Mouse (Mus musculus) kidney, embryonic 14.5 days (tissue): ENCODE results near the gene Dusp3. TPM values are rescaled to one million over a fixed set of nuclear protein-coding genes. Genes with fewer than 3 reads are reported as not detected.
A peak's percentile ranks its signal among the peaks of the same experiment; 100 is the strongest.

Source experiments
- ATAC-seq: fragments of 200-750 bp; cut with Nextera tagmentation; 2 replicates; pipeline ENCODE4 v1.8.0; 2017; ENCODE audit warnings: moderate number of reproducible peaks, mild to moderate bottlenecking, moderate TSS enrichment, moderate library complexity; ENCODE audit not compliant: low FRiP score, low TSS enrichment
- H3K27ac ChIP-seq: fragments of 300-500 bp; sonication (generic); 2 replicates; pipeline ENCODE4 v1.5.1; 2014; ENCODE audit warnings: low read depth, mild to moderate bottlenecking, low read length, moderate library complexity, mixed read lengths
- H3K27me3 ChIP-seq: fragments of 300-500 bp; sonication (generic); 2 replicates; pipeline ENCODE4 v1.6.1; 2014; ENCODE audit warnings: mild to moderate bottlenecking, low read length; ENCODE audit not compliant: control insufficient read depth, insufficient read depth
- H3K36me3 ChIP-seq: fragments of 300-500 bp; sonication (generic); 2 replicates; pipeline ENCODE4 v1.6.1; 2014; ENCODE audit warnings: low read length, mixed read lengths; ENCODE audit not compliant: control insufficient read depth, insufficient read depth
- H3K4me1 ChIP-seq: fragments of 300-500 bp; sonication (generic); 2 replicates; pipeline ENCODE4 v1.6.1; 2014; ENCODE audit warnings: low read length, mixed read lengths; ENCODE audit not compliant: control insufficient read depth, insufficient read depth
- H3K4me2 ChIP-seq: fragments of 300-500 bp; sonication (generic); replicated peaks from 2 replicates; pipeline ENCODE4 v1.6.1; 2014; ENCODE audit warnings: low read depth, mild to moderate bottlenecking, low read length
- H3K4me3 ChIP-seq: fragments of 300-500 bp; sonication (generic); 2 replicates; pipeline ENCODE4 v1.5.1; 2014; ENCODE audit warnings: mild to moderate bottlenecking, low read length
- H3K9ac ChIP-seq: fragments of 300-500 bp; sonication (generic); 2 replicates; pipeline ENCODE4 v1.6.1; 2014; ENCODE audit warnings: low read depth, mild to moderate bottlenecking, low read length, moderate library complexity
- H3K9me3 ChIP-seq: fragments of 300-500 bp; sonication (generic); 2 replicates; pipeline ENCODE4 v1.6.1; 2016; ENCODE audit warnings: low read length; ENCODE audit not compliant: control insufficient read depth
- WGBS: fragments of 180-500 bp; shearing (Covaris S2); extraction: QIAGEN DNeasy Blood & Tissue Kit; methylation state at CpG from one replicate; pipeline ENCODE4 v1.1.7; 2014; 5-methylcytosine and 5-hydroxymethylcytosine counted together
- polyA plus RNA-seq: library from polyadenylated mRNA; unstranded; fragments of >200 nt; fragmentation: Nextera tagmentation; extraction: Ambion mirVana; gene quantifications from 2 replicates; pipeline ENCODE4 v1.2.1, GENCODE M21; 2014

The Dusp3 gene
- polyA plus RNA-seq, 1 experiment from 2014 or later = 25.3 TPM

GRCm38 (mm10) chr11:101968311-101968710, 18.5 kb downstream of the Dusp3 start:
- Histone ChIP-seq H3K27me3 (peaks cover 22% of the 10 kb centered on the region), H3K9ac (no peak overlapping the region), H3K9me3 (no peaks in the 10 kb centered on the region), H3K4me3 (no peak overlapping the region), H3K36me3 (no peaks in the 10 kb centered on the region; the same call in 1 of the 2 replicates), H3K4me1 (peaks cover 46% of the 10 kb centered on the region), H3K4me2 (0 out of 2 replicates have a peak overlapping the region, but pooled peaks have one; percentile 1), H3K27ac (peak overlapping the region; percentile 2; the same call in 1 of the 2 replicates)
- 7% methylated on average over 7 of the region's 7 CpGs for WGBS
- 0 out of 2 replicates have a peak, but pooled peaks have one; percentile 4 for ATAC-seq

- peaks cover 28% of the 10 kb centered on the region for H3K27me3 ChIP-seq
- H3K4me2 ChIP-seq = peak within 1 kb of the TSS; percentile 15
- H3K27ac ChIP-seq = no peak within 1 kb of the TSS
- no peaks in the 10 kb centered on the region for H3K36me3 ChIP-seq
- 19% methylated on average over 9 of the region's 10 CpGs for WGBS
- H3K4me1 ChIP-seq = peaks cover 57% of the 10 kb centered on the region
- H3K4me3 ChIP-seq = no peak within 1 kb of the TSS
- ATAC-seq = no peak
- no peaks in the 10 kb centered on the region for H3K9me3 ChIP-seq
- no peak within 1 kb of the TSS for H3K9ac ChIP-seq
Measured at GRCm38 (mm10) chr11:101966965-101967614, 19.7 kb downstream of the Dusp3 start, which contains the start of gene Sost. Gene Sost, minus strand, starts transcription at chr11:101967015.

GRCm38 (mm10) chr11:101965553-101965952, 21.3 kb downstream of the Dusp3 start:
- H3K4me1 ChIP-seq = peaks cover 57% of the 10 kb centered on the region
- H3K9me3 ChIP-seq = no peaks in the 10 kb centered on the region
- no peak overlapping the region for H3K4me3 ChIP-seq
- no peak overlapping the region for H3K9ac ChIP-seq
- ATAC-seq = no peak
- peak overlapping the region; percentile 3; the same call in 1 of the 2 replicates for H3K4me2 ChIP-seq
- WGBS = 0% methylated on average over 2 of the region's 2 CpGs
- peaks cover 36% of the 10 kb centered on the region for H3K27me3 ChIP-seq
- no peak overlapping the region for H3K27ac ChIP-seq
- H3K36me3 ChIP-seq = no peaks in the 10 kb centered on the region

GRCm38 (mm10) chr11:101964647-101965046, 22.2 kb downstream of the Dusp3 start:
- Histone ChIP-seq H3K36me3 (no peaks in the 10 kb centered on the region), H3K27me3 (peaks cover 39% of the 10 kb centered on the region), H3K4me1 (peaks cover 57% of the 10 kb centered on the region), H3K27ac (no peak overlapping the region), H3K4me2 (no peak overlapping the region; the same call in 1 of the 2 replicates), H3K4me3 (peak overlapping the region; percentile 51; the same call in 1 of the 2 replicates), H3K9ac (no peak overlapping the region), H3K9me3 (no peaks in the 10 kb centered on the region)
- ATAC-seq = peak; percentile 32
- WGBS = 4% methylated on average over 8 of the region's 8 CpGs

- peak overlapping the region; percentile 97 for H3K4me2 ChIP-seq
- peak overlapping the region; percentile 51 for H3K4me3 ChIP-seq
- ATAC-seq = peak; percentile 19; the same call in 1 of the 2 replicates
- H3K4me1 ChIP-seq = peaks cover 57% of the 10 kb centered on the region
- peak overlapping the region; percentile 70 for H3K9ac ChIP-seq
- no peaks in the 10 kb centered on the region for H3K9me3 ChIP-seq
- H3K27me3 ChIP-seq = peaks cover 41% of the 10 kb centered on the region
- WGBS = under 1% methylated on average over 78 of the region's 78 CpGs
- no peaks in the 10 kb centered on the region for H3K36me3 ChIP-seq
- peak overlapping the region; percentile 42; the same call in 1 of the 2 replicates for H3K27ac ChIP-seq
Measured at GRCm38 (mm10) chr11:101963473-101964291, 23.1 kb downstream of the Dusp3 start.

- Histone ChIP-seq H3K27ac (no peak overlapping the region), H3K27me3 (peaks cover 41% of the 10 kb centered on the region), H3K4me3 (peak overlapping the region; percentile 51), H3K9me3 (no peaks in the 10 kb centered on the region), H3K4me2 (peak overlapping the region; percentile 97), H3K36me3 (no peaks in the 10 kb centered on the region), H3K4me1 (peaks cover 52% of the 10 kb centered on the region), H3K9ac (peak overlapping the region; percentile 70; the same call in 1 of the 2 replicates)
- 2% methylated on average over 11 of the region's 11 CpGs for WGBS
- ATAC-seq = no peak
Measured at GRCm38 (mm10) chr11:101963043-101963442, 23.8 kb downstream of the Dusp3 start.

GRCm38 (mm10) chr11:101957476-101957875, 29.3 kb downstream of the Dusp3 start:
- H3K27ac ChIP-seq = no peak overlapping the region
- H3K9me3 ChIP-seq = no peaks in the 10 kb centered on the region
- peaks cover 14% of the 10 kb centered on the region for H3K27me3 ChIP-seq
- H3K36me3 ChIP-seq = no peaks in the 10 kb centered on the region
- WGBS = 67% methylated on average over 5 of the region's 5 CpGs
- H3K4me1 ChIP-seq = peaks cover 15% of the 10 kb centered on the region
- H3K4me2 ChIP-seq = no peak overlapping the region
- no peak overlapping the region for H3K4me3 ChIP-seq
- no peak for ATAC-seq
- no peak overlapping the region for H3K9ac ChIP-seq

GRCm38 (mm10) chr11:101953441-101953840, 33.4 kb downstream of the Dusp3 start:
- H3K4me2 ChIP-seq = no peak overlapping the region; the same call in 1 of the 2 replicates
- no peak overlapping the region for H3K4me3 ChIP-seq
- WGBS = 51% methylated on average over 4 of the region's 4 CpGs
- peak overlapping the region; percentile 55; the same call in 1 of the 2 replicates for H3K27ac ChIP-seq
- no peak overlapping the region for H3K9ac ChIP-seq
- no peaks in the 10 kb centered on the region for H3K27me3 ChIP-seq
- H3K9me3 ChIP-seq = no peaks in the 10 kb centered on the region
- H3K36me3 ChIP-seq = no peaks in the 10 kb centered on the region
- peaks cover 19% of the 10 kb centered on the region for H3K4me1 ChIP-seq
- ATAC-seq = no peak
